Mouse (Mus musculus) ES-E14 (cell line): ENCODE results near the gene Gdnf. TPM values are rescaled to one million over a fixed set of nuclear protein-coding genes. Genes with fewer than 3 reads are reported as not detected.

ENCODE experiments used
- DNase-seq: peaks from one replicate; pipeline ENCODE4 v3.0.0-alpha.2; 2013; ENCODE audit warnings: low read depth, low spot score
- H3K27ac ChIP-seq: 2 replicates; pipeline ENCODE4 v1.5.1; 2012; ENCODE audit warnings: low read depth, mild to moderate bottlenecking, low read length, moderate library complexity, mixed read lengths; ENCODE audit not compliant: poor library complexity, insufficient read depth, severe bottlenecking
- H3K36me3 ChIP-seq: 2 replicates; pipeline ENCODE4 v1.6.1; 2012; ENCODE audit warnings: mild to moderate bottlenecking, low read length, moderate library complexity, mixed read lengths; ENCODE audit not compliant: control insufficient read depth, poor library complexity, insufficient read depth, severe bottlenecking
- H3K4me1 ChIP-seq, 2 experiments: fragments of 150-350 bp in 1 of 2; sonication (generic) in 1 of 2; 2 replicates each; pipeline ENCODE4 v1.6.1; 2012; ENCODE audit warnings: low read length in 2 of 2, mild to moderate bottlenecking in 1 of 2, mixed read lengths in 1 of 2; ENCODE audit not compliant: control insufficient read depth in 2 of 2, insufficient read depth in 2 of 2, poor library complexity in 1 of 2
- H3K4me3 ChIP-seq, 2 experiments: fragments of 150-350 bp in 1 of 2; sonication (generic) in 1 of 2; 2 replicates each; pipeline ENCODE4 v1.5.1; 2012; ENCODE audit warnings: low read length in 2 of 2, low read depth in 1 of 2, mild to moderate bottlenecking in 1 of 2, mixed read lengths in 1 of 2; ENCODE audit not compliant: insufficient read depth in 1 of 2, poor library complexity in 1 of 2, severe bottlenecking in 1 of 2
- H3K9ac ChIP-seq: 2 replicates; pipeline ENCODE4 v1.6.1; 2012; ENCODE audit warnings: low read depth, mild to moderate bottlenecking, low read length, mixed read lengths; ENCODE audit not compliant: poor library complexity, insufficient read depth, severe bottlenecking
- H3K9me3 ChIP-seq: fragments of 150-350 bp; sonication (generic); 2 replicates; pipeline ENCODE4 v1.6.1; 2012; ENCODE audit warnings: low read depth, mild to moderate bottlenecking, low read length; ENCODE audit not compliant: control insufficient read depth, insufficient read depth
- CHD2 ChIP-seq: IDR thresholded peaks from 2 replicates; pipeline ENCODE4 v1.6.1; 2014; ENCODE audit warnings: mild to moderate bottlenecking, low read depth, low read length, inconsistent platforms
- HCFC1 ChIP-seq: IDR thresholded peaks from 2 replicates; pipeline ENCODE4 v1.6.1; 2012; ENCODE audit warnings: low read length, inconsistent platforms, borderline replicate concordance; ENCODE audit not compliant: insufficient read depth
- MAFK ChIP-seq: IDR thresholded peaks from 2 replicates; pipeline ENCODE4 v1.6.1; 2014; ENCODE audit warnings: mild to moderate bottlenecking, low read depth, low read length, inconsistent platforms; ENCODE audit not compliant: insufficient read depth
- ZC3H11A ChIP-seq: IDR thresholded peaks from 2 replicates; pipeline ENCODE4 v1.6.1; 2012; ENCODE audit warnings: low read depth, mild to moderate bottlenecking, inconsistent platforms, low read length, borderline replicate concordance
- ZNF384 ChIP-seq: IDR thresholded peaks from 2 replicates; pipeline ENCODE4 v1.6.1; 2012; ENCODE audit warnings: low read depth, low read length, inconsistent platforms
- in situ Hi-C, 2 experiments: fragments of 600-800 bp; cut with MboI; formaldehyde crosslinking; loops; one replicate each; pipeline ENCODE4 v1.15.1; 2025; ENCODE audit warnings: low sequenced_read_pairs in 2 of 2, inconsistent platforms in 1 of 2; ENCODE audit not compliant: unreplicated experiment in 2 of 2
- total RNA-seq: library from RNA; depleted of rRNA; stranded (reverse); fragments of 300-350 nt; gene quantifications from 2 replicates; pipeline ENCODE4 v1.2.3, GENCODE M21; 2012

Gene Gdnf
- total RNA-seq, 1 experiment, result 1.4 TPM

DNA sequence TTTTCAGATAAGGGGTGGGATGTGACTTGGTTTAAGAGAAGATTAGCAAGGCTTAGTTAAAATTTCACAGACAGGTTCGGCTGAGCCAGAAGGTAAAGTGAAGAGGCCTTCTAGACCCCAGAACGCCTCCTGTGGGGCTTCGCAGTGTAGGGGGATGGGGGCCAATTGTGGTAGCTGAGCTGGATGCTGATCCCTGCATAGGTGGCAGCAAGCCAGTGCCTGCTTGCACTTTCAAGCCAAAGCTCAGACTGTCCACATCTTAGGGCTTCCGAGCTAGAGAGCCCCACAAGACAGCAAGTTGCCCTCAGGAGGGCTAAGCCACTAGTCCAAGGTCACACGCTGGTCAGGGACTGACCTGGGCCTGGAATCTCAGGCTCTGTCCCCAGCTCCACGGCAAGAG, 13.2 kb downstream of the Gdnf start:
- no peak overlapping the region for H3K27ac ChIP-seq
- H3K9ac ChIP-seq, result no peak overlapping the region
- TF ChIP-seq ZC3H11A (no peak), HCFC1 (no peak), ZNF384 (no peak), CHD2 (no peak)
- no peaks in the 10 kb centered on the region for H3K36me3 ChIP-seq
- DNase-seq, result no peak
- H3K4me3 ChIP-seq, result no peak overlapping the region
- in situ Hi-C loops, result loop anchor here in 1 of 2 experiments (25.0 kb wide), 1 partner anchor 362 kb away; no protein-coding TSS in a partner anchor
- no peaks in the 10 kb centered on the region for H3K9me3 ChIP-seq
- no peaks in the 10 kb centered on the region for H3K4me1 ChIP-seq

DNA sequence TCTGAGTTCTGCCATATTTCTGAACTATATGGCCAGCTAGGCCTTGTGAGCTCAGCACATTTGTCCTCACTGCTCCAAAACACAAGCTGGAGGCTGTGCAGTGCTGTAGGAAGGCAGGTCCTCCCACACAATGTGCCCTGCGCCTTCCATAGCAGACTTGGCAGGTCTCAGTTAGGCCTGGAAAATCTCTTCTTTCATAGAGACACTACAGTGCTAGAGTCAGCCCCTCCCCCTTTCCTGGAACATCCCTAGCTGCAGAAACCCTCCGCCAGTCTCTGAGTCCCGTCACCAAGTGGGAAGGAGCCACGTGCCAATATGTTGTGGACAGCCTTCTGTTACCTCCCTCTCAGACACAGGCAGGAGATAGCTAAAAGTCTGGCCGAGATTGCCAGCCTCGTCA, 14.9 kb downstream of the Gdnf start:
- H3K4me1 ChIP-seq, result no peaks in the 10 kb centered on the region
- TF ChIP-seq HCFC1 (no peak), ZNF384 (no peak), CHD2 (no peak), ZC3H11A (no peak), MAFK (no peak)
- H3K4me3 ChIP-seq, result no peak overlapping the region
- no peak for DNase-seq
- no peaks in the 10 kb centered on the region for H3K36me3 ChIP-seq
- no peaks in the 10 kb centered on the region for H3K9me3 ChIP-seq
- H3K27ac ChIP-seq, result no peak overlapping the region
- in situ Hi-C loops, result no loop called here
- no peak overlapping the region for H3K9ac ChIP-seq

DNA sequence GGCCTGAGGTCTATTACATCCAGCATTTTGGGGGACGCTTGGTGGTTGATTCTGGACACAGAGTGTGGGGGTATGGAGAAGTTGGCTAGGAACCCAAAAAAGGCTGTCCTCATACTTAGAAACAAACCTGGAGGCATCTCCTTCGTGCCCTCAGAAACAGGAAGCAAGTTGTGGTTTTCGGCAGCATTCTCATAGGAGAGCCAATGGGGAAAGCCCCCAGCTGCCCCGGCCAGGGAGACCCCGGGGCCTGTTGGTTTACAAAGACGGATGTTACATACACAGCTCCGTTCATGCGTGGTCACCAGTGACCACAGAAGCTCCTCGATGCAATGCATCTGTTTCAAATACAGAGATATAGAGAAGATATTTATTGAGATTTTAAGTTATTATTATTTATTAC, 24.8 kb downstream of the Gdnf start:
- no peak for TF ChIP-seq ZNF384
- no peak for TF ChIP-seq CHD2
- no peak for TF ChIP-seq ZC3H11A
- TF ChIP-seq HCFC1, result no peak
- TF ChIP-seq MAFK, result no peak
- no peak overlapping the region for H3K27ac ChIP-seq
- H3K9ac ChIP-seq, result no peak overlapping the region
- no peak for DNase-seq
- no peaks in the 10 kb centered on the region for H3K4me1 ChIP-seq
- no peaks in the 10 kb centered on the region for H3K36me3 ChIP-seq
- no peak overlapping the region for H3K4me3 ChIP-seq
- in situ Hi-C loops, result no loop called here
- no peaks in the 10 kb centered on the region for H3K9me3 ChIP-seq

DNA sequence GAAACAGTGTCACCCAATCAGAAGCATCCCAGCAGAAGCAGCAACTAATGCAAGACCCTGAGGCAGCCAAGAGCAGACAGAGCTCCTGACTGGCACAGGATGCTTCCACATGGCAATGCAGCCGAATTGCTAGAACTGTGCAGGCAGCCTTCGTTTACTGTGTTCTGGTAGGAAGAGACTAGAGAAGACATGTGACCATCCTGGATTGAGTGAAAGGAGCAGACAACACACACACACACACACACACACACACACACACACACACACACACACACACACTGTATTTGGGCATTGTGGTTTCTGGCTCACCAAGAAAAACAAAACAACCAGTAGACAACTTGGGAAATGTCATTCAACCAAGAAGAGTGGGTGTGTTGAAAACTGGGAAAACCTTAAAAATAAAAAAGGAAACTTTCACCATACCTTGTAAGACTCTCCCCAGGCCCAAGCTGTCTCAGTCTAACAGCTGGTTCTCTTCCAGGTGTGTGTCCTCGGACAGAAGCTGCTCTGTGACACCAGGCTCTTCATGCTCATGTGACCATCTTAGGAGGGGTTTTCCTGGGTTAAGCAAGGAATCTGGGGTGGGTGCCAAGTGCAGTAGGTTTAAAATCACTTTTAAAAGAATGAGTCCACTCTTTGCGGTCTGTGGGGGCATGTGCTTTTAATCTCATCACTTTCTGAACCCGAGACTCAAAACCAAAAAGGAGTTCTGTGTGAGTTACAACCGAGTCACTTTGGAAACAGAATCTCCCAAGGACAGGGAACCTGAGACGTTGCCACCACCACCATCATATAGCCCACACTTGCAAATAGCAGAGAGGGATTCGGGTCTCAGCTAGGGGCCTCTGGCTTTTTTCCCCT, 27.6 kb downstream of the Gdnf start:
- H3K36me3 ChIP-seq, result no peaks in the 10 kb centered on the region
- H3K4me3 ChIP-seq, result no peak overlapping the region
- no peak for DNase-seq
- in situ Hi-C loops, result no loop called here
- H3K9me3 ChIP-seq, result no peaks in the 10 kb centered on the region
- H3K4me1 ChIP-seq, result no peaks in the 10 kb centered on the region
- H3K27ac ChIP-seq, result no peak overlapping the region
- no peak overlapping the region for H3K9ac ChIP-seq
- no peak for TF ChIP-seq MAFK
- TF ChIP-seq HCFC1, result no peak
- TF ChIP-seq CHD2, result no peak
- TF ChIP-seq ZC3H11A, result no peak
- no peak for TF ChIP-seq ZNF384

DNA sequence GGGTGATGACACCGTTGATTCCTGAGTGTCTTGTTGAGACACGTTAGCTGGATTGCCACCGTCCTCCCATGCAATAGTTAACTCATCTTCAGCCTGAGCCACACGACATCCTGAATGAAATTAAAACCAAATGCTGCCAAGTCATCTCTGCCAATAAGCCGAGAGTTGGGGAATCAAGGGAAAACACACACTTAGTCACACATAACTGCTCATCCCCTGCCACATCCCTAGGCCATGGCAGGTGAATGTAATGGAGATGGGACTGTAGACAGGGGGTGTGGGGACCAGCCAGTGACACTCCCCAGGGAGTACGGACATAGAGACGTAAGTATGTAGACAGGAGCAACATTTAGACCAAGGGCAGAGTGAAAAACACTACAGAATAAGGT, 28.3 kb downstream of the Gdnf start:
- no peaks in the 10 kb centered on the region for H3K9me3 ChIP-seq
- no peaks in the 10 kb centered on the region for H3K36me3 ChIP-seq
- no peak overlapping the region for H3K4me3 ChIP-seq
- no peak overlapping the region for H3K27ac ChIP-seq
- no peak overlapping the region for H3K9ac ChIP-seq
- in situ Hi-C loops, result no loop called here
- no peak for DNase-seq
- no peak for TF ChIP-seq MAFK
- TF ChIP-seq ZC3H11A, result no peak
- TF ChIP-seq HCFC1, result no peak
- TF ChIP-seq ZNF384, result no peak
- TF ChIP-seq CHD2, result no peak
- no peaks in the 10 kb centered on the region for H3K4me1 ChIP-seq
